Mouse (Mus musculus): ENCODE measurements at regions not wholly inside any gene's neighbourhood (a gene's known extent, or its start where the extent isn't known, plus 50 kb on each side); places are given as distances from the start of the nearest gene placed in this dataset.
A peak's percentile ranks its signal among the peaks of the same experiment; 100 is the strongest.

GRCm38 (mm10) chr6:127337398-127337871, 109.2 kb upstream of the Parp11 start:
- Histone ChIP-seq H3K4me1 (ENCODE audit: insufficient read depth, low read length) (peaks cover 39% of the 10 kb centered on the region), H3K4me3 (ENCODE audit: low read length) (no peak overlapping the region), H3K36me3 (ENCODE audit: insufficient read depth, low read length) (no peaks in the 10 kb centered on the region), H3K9me3 (ENCODE audit: low read length) (no peaks in the 10 kb centered on the region), H3K4me2 (replicated peaks; ENCODE audit: low read depth, low read length) (peak overlapping the region; percentile 21), H3K27ac (ENCODE audit: low read length) (peak overlapping the region; percentile 76), H3K9ac (replicated peaks; ENCODE audit: low read length) (peak overlapping the region; percentile 33; the same call in 1 of the 2 replicates), H3K27me3 (ENCODE audit: insufficient read depth, low read length) (no peaks in the 10 kb centered on the region)
- no peak for ATAC-seq (ENCODE audit: low FRiP score, low TSS enrichment)
- 18% methylated on average over 15 of the region's 15 CpGs for WGBS

GRCm38 (mm10) chr6:127338412-127338811, 108.2 kb upstream of the Parp11 start:
- ATAC-seq (ENCODE audit: low FRiP score, low TSS enrichment) = no peak
- Histone ChIP-seq H3K9ac (replicated peaks; ENCODE audit: low read length) (no peak overlapping the region), H3K36me3 (ENCODE audit: insufficient read depth, low read length) (no peaks in the 10 kb centered on the region), H3K4me2 (replicated peaks; ENCODE audit: low read depth, low read length) (no peak overlapping the region), H3K27me3 (ENCODE audit: insufficient read depth, low read length) (no peaks in the 10 kb centered on the region), H3K4me1 (ENCODE audit: insufficient read depth, low read length) (peaks cover 39% of the 10 kb centered on the region), H3K27ac (ENCODE audit: low read length) (no peak overlapping the region), H3K9me3 (ENCODE audit: low read length) (no peaks in the 10 kb centered on the region), H3K4me3 (ENCODE audit: low read length) (no peak overlapping the region)
- 16% methylated on average over 6 of the region's 6 CpGs for WGBS

DNA sequence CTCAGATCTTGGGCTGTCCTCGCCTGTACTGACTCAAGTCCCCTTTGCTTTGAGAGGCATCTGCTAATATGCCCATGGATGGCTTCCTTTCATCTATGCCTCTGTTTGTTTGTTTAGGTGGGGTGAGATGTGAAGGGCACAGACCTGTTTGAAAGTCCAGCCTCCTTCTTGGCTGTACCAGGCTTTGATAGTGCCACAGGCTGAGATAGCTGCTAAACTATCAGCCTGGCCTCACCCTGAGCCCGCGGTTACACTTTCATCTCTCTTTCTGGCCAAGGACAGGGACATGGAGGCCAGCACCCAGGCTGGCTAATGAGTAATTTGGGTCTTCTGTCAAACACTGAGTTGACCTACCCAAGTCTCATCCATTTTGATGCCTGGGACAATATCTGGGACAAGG, 105.0 kb upstream of the Parp11 start:
- peaks cover 29% of the 10 kb centered on the region for H3K4me1 ChIP-seq (ENCODE audit: insufficient read depth, low read length)
- no peaks in the 10 kb centered on the region for H3K27me3 ChIP-seq (ENCODE audit: insufficient read depth, low read length)
- ATAC-seq (ENCODE audit: low FRiP score, low TSS enrichment) = no peak
- 97% methylated on average over 3 of the region's 3 CpGs for WGBS
- H3K4me2 ChIP-seq (replicated peaks; ENCODE audit: low read depth, low read length) = no peak overlapping the region
- no peaks in the 10 kb centered on the region for H3K9me3 ChIP-seq (ENCODE audit: low read length)
- H3K4me3 ChIP-seq (ENCODE audit: low read length) = no peak overlapping the region
- H3K9ac ChIP-seq (replicated peaks; ENCODE audit: low read length) = no peak overlapping the region
- no peak overlapping the region for H3K27ac ChIP-seq (ENCODE audit: low read length)
- no peaks in the 10 kb centered on the region for H3K36me3 ChIP-seq (ENCODE audit: insufficient read depth, low read length)

- H3K9ac ChIP-seq (replicated peaks; ENCODE audit: low read length) = no peak overlapping the region
- WGBS = 49% methylated on average over 9 of the region's 9 CpGs
- peaks cover 9% of the 10 kb centered on the region for H3K4me1 ChIP-seq (ENCODE audit: insufficient read depth, low read length)
- peak; percentile 61; the same call in 1 of the 2 replicates for ATAC-seq (ENCODE audit: low FRiP score, low TSS enrichment)
- no peaks in the 10 kb centered on the region for H3K9me3 ChIP-seq (ENCODE audit: low read length)
- no peak overlapping the region for H3K4me2 ChIP-seq (replicated peaks; ENCODE audit: low read depth, low read length)
- H3K4me3 ChIP-seq (ENCODE audit: low read length) = no peak overlapping the region
- H3K27me3 ChIP-seq (ENCODE audit: insufficient read depth, low read length) = no peaks in the 10 kb centered on the region
- no peaks in the 10 kb centered on the region for H3K36me3 ChIP-seq (ENCODE audit: insufficient read depth, low read length)
- peak overlapping the region; percentile 55 for H3K27ac ChIP-seq (ENCODE audit: low read length)
Measured at GRCm38 (mm10) chr6:127348770-127349409, 97.8 kb upstream of the Parp11 start.

- no peak overlapping the region for H3K9ac ChIP-seq (replicated peaks; ENCODE audit: low read length)
- no peaks in the 10 kb centered on the region for H3K36me3 ChIP-seq (ENCODE audit: insufficient read depth, low read length)
- peak overlapping the region; percentile 55; the same call in 1 of the 2 replicates for H3K27ac ChIP-seq (ENCODE audit: low read length)
- peaks cover 9% of the 10 kb centered on the region for H3K4me1 ChIP-seq (ENCODE audit: insufficient read depth, low read length)
- WGBS = 23% methylated on average over 12 of the region's 12 CpGs
- ATAC-seq (ENCODE audit: low FRiP score, low TSS enrichment) = peak; percentile 67; the same call in 1 of the 2 replicates
- no peaks in the 10 kb centered on the region for H3K9me3 ChIP-seq (ENCODE audit: low read length)
- no peaks in the 10 kb centered on the region for H3K27me3 ChIP-seq (ENCODE audit: insufficient read depth, low read length)
- no peak overlapping the region for H3K4me2 ChIP-seq (replicated peaks; ENCODE audit: low read depth, low read length)
- H3K4me3 ChIP-seq (ENCODE audit: low read length) = no peak overlapping the region
Measured at GRCm38 (mm10) chr6:127349479-127350110, 97.0 kb upstream of the Parp11 start.

DNA sequence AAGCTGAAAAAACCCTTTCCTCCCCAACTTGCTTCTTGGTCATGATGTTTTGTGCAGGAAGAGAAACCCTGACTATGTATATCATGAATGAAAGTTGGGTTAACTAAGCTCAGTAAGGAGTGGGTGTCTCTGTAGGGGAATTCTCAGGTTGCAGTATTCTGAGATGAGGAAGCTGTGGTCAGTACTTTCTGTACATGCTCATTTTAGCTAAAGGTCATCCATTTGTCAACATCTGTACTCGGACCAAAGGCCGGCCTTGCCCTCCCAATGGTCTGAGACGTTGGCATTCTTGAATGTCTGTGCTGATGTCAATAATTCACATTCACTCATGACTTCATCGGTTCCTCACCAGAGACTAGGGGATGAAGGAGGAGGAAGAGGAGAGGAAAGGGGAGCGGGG, 94.9 kb upstream of the Parp11 start:
- H3K27me3 ChIP-seq (ENCODE audit: insufficient read depth, low read length) = no peaks in the 10 kb centered on the region
- no peak for ATAC-seq (ENCODE audit: low FRiP score, low TSS enrichment)
- 74% methylated on average over 5 of the region's 5 CpGs for WGBS
- no peaks in the 10 kb centered on the region for H3K9me3 ChIP-seq (ENCODE audit: low read length)
- H3K9ac ChIP-seq (replicated peaks; ENCODE audit: low read length) = no peak overlapping the region
- no peak overlapping the region for H3K4me2 ChIP-seq (replicated peaks; ENCODE audit: low read depth, low read length)
- H3K4me3 ChIP-seq (ENCODE audit: low read length) = no peak overlapping the region
- no peak overlapping the region for H3K27ac ChIP-seq (ENCODE audit: low read length)
- peaks cover 9% of the 10 kb centered on the region for H3K4me1 ChIP-seq (ENCODE audit: insufficient read depth, low read length)
- no peaks in the 10 kb centered on the region for H3K36me3 ChIP-seq (ENCODE audit: insufficient read depth, low read length)

- H3K4me2 ChIP-seq (replicated peaks; ENCODE audit: low read depth, low read length) = no peak overlapping the region
- 57% methylated on average over 6 of the region's 6 CpGs for WGBS
- ATAC-seq (ENCODE audit: low FRiP score, low TSS enrichment) = no peak
Measured at GRCm38 (mm10) chr6:127355112-127355511, 91.5 kb upstream of the Parp11 start.

GRCm38 (mm10) chr6:127356442-127356841, 90.2 kb upstream of the Parp11 start:
- Histone ChIP-seq H3K4me3 (ENCODE audit: low read length) (no peak overlapping the region), H3K36me3 (ENCODE audit: insufficient read depth, low read length) (no peaks in the 10 kb centered on the region), H3K4me1 (ENCODE audit: insufficient read depth, low read length) (no peaks in the 10 kb centered on the region), H3K27me3 (ENCODE audit: insufficient read depth, low read length) (no peaks in the 10 kb centered on the region), H3K4me2 (replicated peaks; ENCODE audit: low read depth, low read length) (no peak overlapping the region), H3K9ac (replicated peaks; ENCODE audit: low read length) (no peak overlapping the region), H3K9me3 (ENCODE audit: low read length) (no peaks in the 10 kb centered on the region), H3K27ac (ENCODE audit: low read length) (no peak overlapping the region)
- 70% methylated on average over 8 of the region's 8 CpGs for WGBS
- ATAC-seq (ENCODE audit: low FRiP score, low TSS enrichment) = no peak

More at GRCm38 (mm10) chr6:127355112-127355511, 91.5 kb upstream of the Parp11 start:
- Histone ChIP-seq H3K4me1 (ENCODE audit: insufficient read depth, low read length) (no peaks in the 10 kb centered on the region), H3K9ac (replicated peaks; ENCODE audit: low read length) (no peak overlapping the region), H3K4me3 (ENCODE audit: low read length) (no peak overlapping the region), H3K9me3 (ENCODE audit: low read length) (no peaks in the 10 kb centered on the region), H3K27ac (ENCODE audit: low read length) (no peak overlapping the region), H3K36me3 (ENCODE audit: insufficient read depth, low read length) (no peaks in the 10 kb centered on the region), H3K27me3 (ENCODE audit: insufficient read depth, low read length) (no peaks in the 10 kb centered on the region)

GRCm38 (mm10) chr6:127358805-127359204, 87.8 kb upstream of the Parp11 start:
- no peaks in the 10 kb centered on the region for H3K4me1 ChIP-seq (ENCODE audit: insufficient read depth, low read length)
- 0 out of 2 replicates have a peak, but pooled peaks cover 3% of the 10 kb centered on the region for H3K27me3 ChIP-seq (ENCODE audit: insufficient read depth, low read length)
- H3K27ac ChIP-seq (ENCODE audit: low read length) = no peak overlapping the region
- H3K4me3 ChIP-seq (ENCODE audit: low read length) = no peak overlapping the region
- no peak overlapping the region for H3K4me2 ChIP-seq (replicated peaks; ENCODE audit: low read depth, low read length)
- H3K9ac ChIP-seq (replicated peaks; ENCODE audit: low read length) = no peak overlapping the region
- no peak for ATAC-seq (ENCODE audit: low FRiP score, low TSS enrichment)
- no peaks in the 10 kb centered on the region for H3K9me3 ChIP-seq (ENCODE audit: low read length)
- 56% methylated on average over 5 of the region's 5 CpGs for WGBS
- no peaks in the 10 kb centered on the region for H3K36me3 ChIP-seq (ENCODE audit: insufficient read depth, low read length)

GRCm38 (mm10) chr6:127359391-127359874, 87.2 kb upstream of the Parp11 start:
- H3K36me3 ChIP-seq (ENCODE audit: insufficient read depth, low read length) = no peaks in the 10 kb centered on the region
- H3K4me1 ChIP-seq (ENCODE audit: insufficient read depth, low read length) = no peaks in the 10 kb centered on the region
- no peak overlapping the region for H3K27ac ChIP-seq (ENCODE audit: low read length)
- WGBS = 38% methylated on average over 9 of the region's 9 CpGs
- 0 out of 2 replicates have a peak, but pooled peaks cover 3% of the 10 kb centered on the region for H3K27me3 ChIP-seq (ENCODE audit: insufficient read depth, low read length)
- no peak overlapping the region for H3K4me2 ChIP-seq (replicated peaks; ENCODE audit: low read depth, low read length)
- peak; percentile 61 for ATAC-seq (ENCODE audit: low FRiP score, low TSS enrichment)
- no peak overlapping the region for H3K4me3 ChIP-seq (ENCODE audit: low read length)
- no peaks in the 10 kb centered on the region for H3K9me3 ChIP-seq (ENCODE audit: low read length)
- H3K9ac ChIP-seq (replicated peaks; ENCODE audit: low read length) = no peak overlapping the region
